Mouse (Mus musculus): ENCODE data around the gene Abca8b.

DNA sequence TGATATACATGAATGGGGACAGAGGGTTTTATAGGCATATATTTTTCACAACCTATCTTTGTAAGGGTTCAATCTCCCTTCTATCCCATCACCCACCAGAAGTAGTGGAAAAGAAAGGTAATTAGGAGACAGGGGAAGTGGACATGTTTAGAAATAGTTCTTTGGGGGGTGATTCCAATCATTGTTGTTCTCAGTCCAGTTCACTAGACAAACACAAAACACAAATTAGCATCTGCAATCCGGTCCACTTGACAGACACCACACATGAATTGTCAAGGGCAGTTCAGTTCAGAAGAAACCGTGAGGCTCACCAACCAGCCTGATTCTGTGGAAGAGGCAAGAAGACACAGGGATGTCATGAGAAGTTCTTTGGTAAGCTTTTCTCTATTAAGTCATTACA is 67.2 kb downstream of the Abca8b start:
- TF ChIP-seq CTCF (IDR thresholded peaks at IDR 0.05; ENCODE audit: insufficient read depth, low read length), result no peak
- no peak for TF ChIP-seq POLR2A (IDR thresholded peaks at IDR 0.05; ENCODE audit: borderline replicate concordance, extremely low read depth, low read depth, low read length)
